Mouse (Mus musculus) embryonic fibroblast, embryonic 13.5 days (primary cell): ENCODE measurements around the gene Gsk3b.

Source experiments
- CTCF ChIP-seq: IDR thresholded peaks from 2 replicates; pipeline ENCODE4 v1.5.1; 2011; ENCODE audit warnings: mild to moderate bottlenecking, control low read depth, low read length, moderate library complexity, borderline replicate concordance; ENCODE audit not compliant: insufficient read depth
- POLR2A ChIP-seq: IDR thresholded peaks from 2 replicates; pipeline ENCODE4 v1.6.1; 2011; ENCODE audit warnings: low read depth, mild to moderate bottlenecking, control low read depth, low read length, moderate library complexity

DNA sequence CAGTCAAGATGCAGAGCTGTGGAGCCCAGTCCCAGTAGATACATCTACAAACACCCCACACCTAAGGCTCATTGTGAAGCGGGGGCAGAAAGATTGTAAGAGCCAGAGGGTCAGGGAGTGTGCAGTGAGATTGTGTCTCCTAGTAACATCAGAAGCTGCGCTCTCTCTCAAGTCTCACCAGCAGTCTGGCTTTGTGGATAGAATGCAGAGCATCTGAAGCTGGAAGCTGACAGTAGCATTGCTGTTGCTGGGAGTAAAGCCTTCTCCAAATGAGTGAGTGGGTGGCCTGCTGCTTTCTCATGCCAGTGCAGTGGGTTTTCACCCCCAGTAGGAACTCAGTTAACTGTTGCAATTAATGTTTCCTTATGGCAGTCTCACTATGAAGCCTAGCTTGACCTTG is 25.3 kb downstream of the Gsk3b start:
- no peak for TF ChIP-seq POLR2A
- no peak for TF ChIP-seq CTCF
